Mouse (Mus musculus) A20 (cell line): ENCODE data around the gene Trnau1ap.
"Not testable (repeated sequence)": the region's sequence is repeated elsewhere in the genome, so short reads cannot be mapped to it uniquely, and the experiment has no call there.

Experiments
- DNase-seq: peaks from one replicate; pipeline ENCODE4 v3.0.0-alpha.2; 2011; ENCODE audit warnings: low read depth, low spot score

Gene Trnau1ap

DNA sequence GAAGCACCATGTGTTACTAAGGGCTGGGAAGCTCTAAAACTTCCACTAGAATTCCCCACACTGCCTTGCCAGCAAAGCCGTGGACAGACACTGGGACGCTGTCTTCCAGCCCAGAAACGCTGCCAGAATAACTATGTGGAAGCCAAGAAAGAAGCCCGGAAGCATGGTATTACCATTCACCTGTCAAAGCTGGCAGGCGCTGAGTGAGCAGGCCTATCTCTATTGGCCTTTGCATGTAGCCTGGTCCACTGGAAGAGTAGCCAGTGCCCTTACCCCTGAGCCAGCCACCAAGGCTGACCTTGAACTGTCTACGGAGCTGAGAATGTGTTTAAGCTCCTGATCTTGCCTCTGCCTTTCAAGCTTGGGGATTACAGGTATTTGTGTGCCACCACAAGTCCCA lies 27.9 kb downstream of the Trnau1ap start:
- DNase-seq = no peak

DNA sequence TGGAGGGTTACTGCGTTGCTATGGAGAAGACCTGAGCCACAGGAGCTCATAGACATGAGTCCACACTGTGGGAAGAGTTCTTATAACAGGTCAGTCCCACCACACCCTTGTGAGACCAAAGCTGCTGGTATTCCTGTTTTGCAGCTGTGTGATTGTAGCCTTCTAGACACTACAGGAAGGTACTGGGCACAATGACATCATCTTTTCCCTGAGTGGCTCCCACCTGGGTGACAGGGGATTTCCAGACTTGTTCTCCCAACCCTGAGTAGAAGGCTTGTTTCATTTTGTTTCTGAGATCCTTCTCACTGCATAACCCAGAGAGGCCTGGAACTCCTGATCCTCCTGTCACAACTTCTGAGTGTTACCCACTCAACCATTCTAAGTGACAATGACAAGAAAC lies 29.5 kb downstream of the Trnau1ap start:
- no peak for DNase-seq

DNA sequence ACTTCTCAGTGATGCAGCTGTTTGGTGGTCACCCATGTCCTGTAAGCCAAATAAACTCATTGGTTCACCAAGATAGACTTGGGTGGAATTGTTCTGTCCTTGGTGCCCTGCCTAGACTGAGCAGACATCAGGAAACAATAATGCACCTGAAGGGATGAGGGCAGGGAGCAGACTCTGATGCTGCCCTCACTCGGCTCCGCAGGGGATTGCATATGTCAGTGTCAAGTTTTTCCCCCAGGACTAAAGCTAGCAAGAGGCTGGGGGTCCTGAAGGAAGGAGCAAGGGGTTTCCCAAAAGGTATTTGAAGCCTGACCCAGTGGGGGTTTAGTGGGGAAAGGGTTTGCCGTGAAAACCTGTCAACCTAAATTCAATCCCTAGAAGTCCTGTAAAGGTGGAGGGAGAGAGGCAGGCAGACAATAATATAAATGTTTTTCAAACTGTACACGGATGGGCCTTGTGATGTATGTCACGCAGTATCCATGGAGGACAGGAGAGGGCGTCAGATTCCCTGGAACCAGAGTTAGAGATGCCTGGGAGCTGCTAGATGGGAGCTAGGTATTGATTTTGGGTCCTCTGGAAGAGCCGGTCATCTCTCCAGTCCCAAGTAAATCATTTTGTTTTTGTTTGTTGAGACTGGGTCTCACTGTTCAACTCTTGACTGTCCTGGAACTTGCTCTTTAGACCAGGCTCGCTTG lies 33.5 kb downstream of the Trnau1ap start:
- no peak for DNase-seq

DNA sequence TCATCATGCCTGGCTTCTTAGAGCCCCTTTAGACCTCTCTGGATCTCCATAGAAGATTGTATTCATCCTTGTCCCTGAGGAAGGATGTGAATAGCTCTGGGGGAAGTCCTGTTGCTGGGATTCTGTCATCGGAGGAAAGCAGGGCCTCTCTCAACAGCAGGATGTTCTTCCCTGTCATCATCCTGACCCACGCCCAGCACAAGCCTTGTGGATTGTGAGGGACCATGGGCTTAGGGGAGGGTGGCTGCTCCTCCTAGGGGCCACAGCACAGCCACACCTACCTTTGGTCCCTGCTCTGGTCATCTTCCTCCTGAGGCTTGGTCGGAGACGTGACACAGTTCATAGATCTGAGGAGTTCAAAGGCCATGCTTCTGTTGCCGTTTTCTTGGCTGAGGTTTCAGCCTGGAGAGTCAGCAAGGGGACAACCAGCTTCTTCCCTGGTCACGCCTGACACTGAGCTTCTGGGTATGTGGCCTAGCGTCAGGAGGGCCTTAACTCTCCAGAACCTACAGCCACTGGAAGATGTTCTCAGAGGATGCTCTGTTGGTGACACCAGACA lies 35.6 kb downstream of the Trnau1ap start:
- no peak for DNase-seq

DNA sequence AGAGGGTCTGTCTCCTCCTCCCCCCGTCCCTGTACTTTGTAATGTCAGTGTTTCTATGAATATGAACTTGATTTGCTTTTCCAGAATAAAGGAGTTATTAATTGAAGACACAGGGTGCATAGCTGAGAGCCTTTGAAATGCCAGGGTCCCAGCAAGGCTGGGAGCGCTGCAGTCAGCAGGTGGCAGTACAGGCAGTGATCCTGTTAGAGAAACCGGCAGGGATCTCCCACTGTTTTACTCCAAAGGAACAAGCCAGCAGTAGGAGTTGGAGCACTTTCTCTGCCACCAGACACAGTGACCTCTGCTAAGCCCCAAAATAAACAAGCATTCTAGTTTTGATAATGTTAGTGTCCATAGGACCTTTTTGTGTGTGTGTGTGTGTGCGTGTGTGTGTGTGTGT lies 36.4 kb downstream of the Trnau1ap start:
- DNase-seq = no peak

DNA sequence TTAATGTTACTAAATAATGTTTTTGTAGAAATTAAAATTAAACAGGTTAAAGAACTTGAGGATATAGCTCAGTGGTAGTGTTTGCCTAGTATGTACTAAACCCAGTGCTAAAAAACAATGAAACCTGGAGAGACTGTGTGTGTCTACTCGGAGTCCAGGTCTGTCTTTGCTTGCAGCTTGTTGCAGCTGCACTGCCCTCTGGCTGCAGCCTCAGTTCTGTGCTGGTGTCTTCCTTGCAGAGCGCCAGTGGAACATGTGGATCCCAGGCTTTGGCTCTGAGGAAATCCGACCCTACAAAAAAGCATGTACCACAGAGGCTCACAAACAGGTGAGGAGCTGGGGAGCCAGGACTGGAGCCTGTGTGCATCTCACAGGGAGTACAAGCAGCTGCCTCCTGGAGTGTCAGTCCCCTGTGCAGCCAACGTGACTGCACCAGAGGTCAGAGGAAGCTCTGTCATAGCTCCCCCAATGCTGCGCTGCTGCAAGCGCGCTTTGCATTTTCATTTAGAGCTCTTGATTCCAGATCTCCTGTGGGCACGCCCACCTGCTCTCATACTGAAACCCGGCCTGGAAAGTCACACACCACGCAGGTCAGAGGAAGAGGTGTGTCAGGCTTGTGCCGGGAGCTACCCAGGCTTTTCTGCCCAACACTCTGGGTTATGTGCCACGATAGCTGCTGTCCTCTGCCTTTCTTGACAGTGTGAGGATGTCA lies 37.6 kb downstream of the Trnau1ap start:
- no peak for DNase-seq

DNA sequence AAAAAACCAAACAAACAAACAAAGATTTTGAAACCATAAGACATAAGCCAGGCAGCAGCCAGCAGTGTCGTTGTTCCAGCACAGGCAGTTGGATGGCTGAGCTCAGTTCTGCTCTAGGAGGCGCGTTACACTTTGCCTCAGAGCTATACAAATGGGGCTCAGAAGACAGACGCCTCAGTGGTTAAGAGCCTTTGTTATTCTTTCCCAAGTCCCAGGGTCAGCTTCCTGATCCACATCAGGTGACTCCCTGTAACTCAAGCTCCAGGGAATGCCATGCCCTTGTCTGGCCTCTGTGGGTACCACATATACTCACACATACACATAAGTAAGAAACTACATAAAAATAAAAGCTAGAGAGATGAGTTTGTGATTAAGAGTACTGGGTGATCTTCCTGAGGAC lies 38.3 kb downstream of the Trnau1ap start:
- DNase-seq = no peak

DNA sequence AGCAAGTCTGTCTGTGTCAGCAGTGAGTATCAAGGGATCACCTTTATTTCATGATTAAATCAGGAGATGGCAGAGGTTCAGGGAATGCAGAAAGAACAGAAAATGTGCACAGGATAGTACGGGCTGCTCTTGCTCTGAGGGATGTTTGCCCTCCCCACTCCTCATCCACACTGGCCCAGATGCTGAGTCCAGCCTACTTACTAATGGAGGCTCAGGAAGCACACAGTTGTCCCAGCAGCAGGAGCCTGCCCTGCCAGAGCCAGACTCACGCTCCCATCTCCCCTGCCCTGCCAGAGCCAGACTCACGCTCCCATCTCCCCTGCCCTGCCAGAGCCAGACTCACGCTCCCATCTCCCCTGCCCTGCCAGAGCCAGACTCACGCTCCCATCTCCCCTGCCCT lies 40.5 kb downstream of the Trnau1ap start:
- DNase-seq = not testable (repeated sequence)

DNA sequence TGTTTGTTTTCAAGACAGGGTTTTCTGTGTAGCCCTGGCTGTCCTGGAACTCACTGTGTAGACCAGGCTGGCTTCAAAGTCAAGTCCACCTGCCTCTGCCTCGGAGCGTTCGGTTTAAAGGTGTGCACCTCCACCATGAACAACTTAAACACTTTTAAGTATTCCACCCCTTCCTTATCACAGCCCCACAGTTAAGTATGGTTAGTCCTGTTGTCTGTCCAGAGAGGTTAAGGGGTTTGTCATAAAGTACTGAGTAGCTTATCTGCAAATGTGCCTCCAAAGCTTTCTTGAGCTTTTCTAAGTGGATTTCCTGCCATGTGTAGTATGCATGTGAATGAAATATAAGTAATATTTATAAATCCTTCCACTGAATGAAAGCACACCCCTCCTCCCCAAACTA lies 53.4 kb downstream of the Trnau1ap start:
- no peak for DNase-seq

DNA sequence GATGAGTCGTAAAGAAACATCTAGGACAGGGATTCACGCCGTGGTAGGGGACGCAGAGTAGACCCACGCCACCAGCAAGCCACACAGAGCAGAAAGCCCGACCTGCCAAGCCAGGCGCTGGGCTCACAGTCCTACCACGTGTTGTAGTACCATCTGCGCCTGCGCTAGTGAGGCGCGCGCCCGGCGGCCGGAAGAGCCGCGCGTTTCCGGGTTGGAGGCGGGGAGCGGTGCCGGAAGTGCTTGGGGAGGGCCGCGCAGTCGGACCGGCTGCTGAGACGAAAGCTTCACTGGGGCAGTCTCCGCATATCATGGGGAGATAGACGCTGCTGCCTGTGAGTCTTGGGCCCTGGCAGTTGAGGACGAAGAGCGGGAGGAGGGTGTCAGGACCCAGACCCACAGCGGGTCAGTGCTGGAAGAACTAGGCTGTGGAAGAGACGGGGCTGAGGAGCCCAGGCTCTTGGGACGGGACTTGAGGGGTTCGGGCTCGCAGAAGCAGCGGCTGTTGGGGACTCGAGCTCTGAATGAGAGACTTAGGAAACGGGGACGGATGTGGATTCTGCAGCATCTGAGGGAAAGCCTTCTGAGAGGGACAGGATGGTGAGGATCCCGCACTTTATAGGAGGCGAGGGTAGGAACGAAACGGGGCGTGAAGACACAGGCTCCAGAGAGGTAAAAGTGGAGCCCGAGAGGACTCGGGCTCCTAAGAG lies 55.0 kb downstream of the Trnau1ap start, which contains the start of gene Taf12:
TSS of gene Taf12 (plus strand) at position 220 of the 707 bp plus-strand sequence.
- peak; percentile 98 for DNase-seq

DNA sequence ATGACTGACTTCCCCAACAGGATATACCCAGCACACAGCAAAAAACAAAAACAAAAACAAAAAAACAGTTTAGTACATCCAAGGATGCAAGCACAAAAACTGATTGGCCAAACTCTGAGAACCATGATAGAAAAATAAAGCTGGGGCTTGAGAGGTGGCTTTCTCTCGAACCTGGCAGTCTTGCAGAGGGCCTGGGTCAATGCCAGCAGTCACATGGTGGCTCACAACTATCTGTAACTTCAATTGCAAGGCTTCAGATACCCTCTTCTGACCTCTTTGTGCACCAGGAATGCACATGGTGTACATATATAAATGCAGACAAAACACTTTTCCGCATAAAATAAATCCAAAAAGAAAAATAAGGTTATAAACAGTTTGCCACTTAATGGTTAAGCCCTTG lies 56.2 kb downstream of the Trnau1ap start:
- peak; percentile 59 for DNase-seq

DNA sequence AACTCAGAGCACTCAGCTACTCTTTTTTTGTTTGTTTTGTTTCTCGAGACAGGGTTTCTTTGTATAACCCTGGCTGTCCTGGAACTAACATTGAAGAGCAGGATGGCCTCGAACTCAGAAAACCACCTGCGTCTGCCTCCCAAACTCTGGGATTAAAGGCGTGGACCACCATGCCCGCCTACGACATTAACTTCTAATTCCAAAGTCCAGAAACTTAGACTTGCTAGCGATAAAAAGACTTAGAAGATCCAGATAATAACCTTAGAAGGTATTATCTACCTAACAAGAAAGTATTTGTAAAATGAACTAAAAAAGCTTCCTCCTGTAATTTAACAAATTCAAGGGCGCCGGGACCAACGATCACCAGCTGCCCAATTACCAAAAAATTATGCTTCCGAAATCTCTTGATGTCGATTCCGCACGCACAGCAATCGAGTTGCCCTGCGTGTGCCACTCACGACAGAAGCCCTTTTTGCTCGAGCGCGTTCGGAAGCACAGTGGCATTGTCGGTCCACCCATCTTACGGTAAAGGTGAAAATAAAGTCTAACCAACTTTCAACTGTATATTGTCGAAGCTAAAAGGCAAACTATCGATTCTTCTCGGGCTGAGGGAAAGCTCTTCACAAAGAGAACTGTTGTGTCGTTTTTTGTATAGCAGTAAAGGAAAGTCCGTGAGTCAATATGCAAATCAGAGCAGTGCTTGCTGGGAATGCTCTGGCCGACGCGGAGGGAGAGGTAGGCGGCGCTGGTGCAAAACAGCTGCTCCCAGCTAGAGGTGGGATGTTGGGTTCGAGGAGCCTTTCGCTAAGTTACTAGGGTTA lies 59.4 kb downstream of the Trnau1ap start:
- DNase-seq = peak; percentile 95

DNA sequence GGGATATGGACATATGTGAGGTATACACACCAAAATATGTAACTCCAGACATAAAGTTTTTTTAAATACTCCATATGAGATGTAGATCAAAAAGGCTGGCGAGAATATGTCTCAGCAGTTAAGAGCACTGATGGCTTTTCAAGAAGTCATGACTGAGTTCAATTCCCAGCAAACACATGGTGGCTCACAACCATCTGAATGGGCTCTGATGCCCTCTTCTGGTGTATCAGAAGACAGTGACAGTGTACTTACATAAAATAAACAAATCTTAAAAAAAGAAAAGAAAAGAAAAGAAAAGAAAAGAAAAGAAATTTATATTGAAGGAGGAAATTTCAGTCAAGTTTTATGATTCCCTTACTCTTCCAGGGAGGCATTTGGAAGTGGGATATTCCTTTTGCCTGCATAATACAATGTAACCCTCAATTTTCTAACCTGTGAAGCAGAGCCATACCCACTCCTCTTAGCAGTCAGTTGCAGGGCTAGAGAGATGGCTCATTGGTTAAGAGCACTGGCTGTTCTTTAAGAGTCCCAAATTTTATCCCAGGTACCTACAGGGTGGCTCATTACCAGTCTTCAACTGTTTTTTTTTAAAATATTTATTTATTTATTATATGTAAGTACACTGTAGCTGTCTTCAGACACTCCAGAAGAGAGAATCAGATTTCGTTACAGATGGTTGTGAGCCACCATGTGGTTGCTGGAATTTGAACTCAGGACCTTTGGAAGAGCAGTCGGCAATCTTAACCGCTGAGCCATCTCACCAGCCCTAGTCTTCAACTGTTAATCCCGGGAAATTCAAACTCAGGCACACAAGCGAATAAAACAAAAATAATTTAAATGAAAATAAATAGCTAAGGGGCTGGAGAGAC lies 60.2 kb downstream of the Trnau1ap start:
- DNase-seq = peak; percentile 80

DNA sequence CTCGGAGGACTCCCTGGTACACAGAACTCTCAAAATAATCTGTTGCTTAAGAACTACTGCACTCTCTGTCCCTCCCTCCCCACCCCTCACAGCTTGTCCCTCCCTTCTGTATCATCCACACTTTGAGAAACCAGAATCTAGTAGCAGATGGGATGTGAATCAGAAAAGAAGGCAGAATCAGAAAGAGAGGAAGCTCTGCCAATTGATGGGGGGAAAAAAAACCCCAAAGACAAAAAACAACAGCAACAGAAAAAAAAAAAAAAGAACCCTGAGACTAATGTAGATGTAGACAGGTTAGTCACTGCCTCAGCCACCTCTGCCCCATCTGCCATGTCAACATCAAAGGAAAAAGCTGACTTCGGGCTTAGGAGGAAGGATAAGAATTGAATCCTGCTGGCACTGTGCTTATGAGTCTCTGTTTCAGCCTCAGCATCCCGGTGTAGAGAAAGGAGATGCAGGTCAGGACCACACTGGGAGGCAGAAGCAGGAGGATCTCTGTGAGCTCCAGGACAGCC lies 62.4 kb downstream of the Trnau1ap start:
- no peak for DNase-seq

DNA sequence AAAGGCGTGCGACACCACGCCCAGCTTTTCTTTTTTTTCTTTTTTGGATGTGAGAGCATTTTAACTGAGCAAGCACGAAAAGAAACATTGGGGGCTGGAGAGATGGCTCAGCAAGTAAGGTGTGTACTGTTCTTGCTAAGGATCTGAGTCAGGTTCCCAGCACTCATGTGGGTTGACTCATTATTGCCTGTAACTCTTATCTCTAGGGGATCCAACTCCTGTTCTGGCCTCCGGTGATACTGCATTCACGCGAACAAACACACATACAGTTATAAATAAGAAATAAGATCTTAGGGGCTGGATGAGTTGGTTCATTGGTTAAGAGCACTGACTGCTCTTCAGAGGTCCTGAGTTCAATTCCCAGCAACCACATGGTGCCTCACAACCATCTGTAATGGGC lies 66.0 kb downstream of the Trnau1ap start:
- no peak for DNase-seq

DNA sequence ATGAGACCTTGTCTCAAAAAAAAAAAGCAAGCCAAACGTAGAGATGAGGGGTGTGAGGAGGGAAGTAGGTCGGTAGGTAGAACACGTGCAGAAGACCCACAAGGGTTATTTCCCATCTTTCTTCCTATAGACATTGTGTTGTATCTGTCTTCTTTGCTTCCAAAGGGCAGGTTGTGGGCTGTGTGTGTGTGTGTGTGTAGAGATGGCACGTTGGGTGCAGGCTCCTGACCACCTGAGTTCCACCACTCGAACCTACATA lies 67.1 kb downstream of the Trnau1ap start:
- no peak for DNase-seq
